Mouse (Mus musculus): ENCODE measurements at regions not wholly inside any gene's neighbourhood (a gene's known extent, or its start where the extent isn't known, plus 50 kb on each side); places are given as distances from the start of the nearest gene placed in this dataset.

GRCm38 (mm10) chr9:51455690-51456089 is 127.0 kb upstream of the 1810046K07Rik start:
- no peak for TF ChIP-seq CTCF (IDR thresholded peaks at IDR 0.05; ENCODE audit: control insufficient read depth, insufficient read depth, insufficient replicate concordance, low read depth, low read length)
- no peak for TF ChIP-seq POLR2A (IDR thresholded peaks at IDR 0.05; ENCODE audit: control insufficient read depth, low read depth, low read length)

All from testis, adult 2 months (tissue).